Mouse (Mus musculus) stomach, embryonic 14.5 days (tissue): ENCODE data around the gene Rps18. TPM values are rescaled to one million over a fixed set of nuclear protein-coding genes. Genes with fewer than 3 reads are reported as not detected.

Experiments
- ATAC-seq: fragments of 200-750 bp; cut with Nextera tagmentation; 2 replicates; pipeline ENCODE4 v1.8.0; 2017; ENCODE audit warnings: low read depth, moderate TSS enrichment; ENCODE audit not compliant: insufficient number of reproducible peaks, insufficient read depth, low FRiP score
- H3K27ac ChIP-seq: fragments of 300-500 bp; sonication (generic); 2 replicates; pipeline ENCODE4 v1.5.1; 2014; ENCODE audit warnings: mild to moderate bottlenecking, low read length, moderate library complexity, mixed read lengths
- H3K27me3 ChIP-seq: fragments of 300-500 bp; sonication (generic); 2 replicates; pipeline ENCODE4 v1.6.1; 2014; ENCODE audit warnings: low read length, control low read depth, mixed read lengths; ENCODE audit not compliant: control insufficient read depth, insufficient read depth
- H3K36me3 ChIP-seq: fragments of 300-500 bp; sonication (generic); 2 replicates; pipeline ENCODE4 v1.6.1; 2014; ENCODE audit warnings: mild to moderate bottlenecking, control low read depth, low read length, moderate library complexity, mixed read lengths; ENCODE audit not compliant: control insufficient read depth, insufficient read depth
- H3K4me1 ChIP-seq: fragments of 300-500 bp; sonication (generic); 2 replicates; pipeline ENCODE4 v1.6.1; 2014; ENCODE audit warnings: low read length, control low read depth, mixed read lengths; ENCODE audit not compliant: control insufficient read depth, insufficient read depth
- H3K4me2 ChIP-seq: fragments of 300-500 bp; sonication (generic); replicated peaks from 2 replicates; pipeline ENCODE4 v1.6.1; 2014; ENCODE audit warnings: low read depth, low read length, control low read depth
- H3K4me3 ChIP-seq: fragments of 300-500 bp; sonication (generic); 2 replicates; pipeline ENCODE4 v1.5.1; 2014; ENCODE audit warnings: low read depth, low read length, control low read depth
- H3K9ac ChIP-seq: fragments of 300-500 bp; sonication (generic); replicated peaks from 2 replicates; pipeline ENCODE4 v1.6.1; 2014; ENCODE audit warnings: low read depth, mild to moderate bottlenecking, control low read depth, low read length, moderate library complexity, mixed read lengths
- H3K9me3 ChIP-seq: fragments of 300-500 bp; sonication (generic); 2 replicates; pipeline ENCODE4 v1.6.1; 2016; ENCODE audit warnings: low read depth, low read length, control low read depth; ENCODE audit not compliant: control insufficient read depth
- WGBS: fragments of 180-500 bp; shearing (Covaris S2); extraction: QIAGEN DNeasy Blood & Tissue Kit; methylation state at CpG from one replicate; pipeline ENCODE4 v1.1.7; 2014; 5-methylcytosine and 5-hydroxymethylcytosine counted together
- polyA plus RNA-seq: library from polyadenylated mRNA; unstranded; fragments of >200 nt; fragmentation: Nextera tagmentation; extraction: Ambion mirVana; gene quantifications from 2 replicates; pipeline ENCODE4 v1.2.1, GENCODE M21; 2014

The Rps18 gene
- polyA plus RNA-seq, 1 experiment from 2014 or later: 2,164 TPM

DNA sequence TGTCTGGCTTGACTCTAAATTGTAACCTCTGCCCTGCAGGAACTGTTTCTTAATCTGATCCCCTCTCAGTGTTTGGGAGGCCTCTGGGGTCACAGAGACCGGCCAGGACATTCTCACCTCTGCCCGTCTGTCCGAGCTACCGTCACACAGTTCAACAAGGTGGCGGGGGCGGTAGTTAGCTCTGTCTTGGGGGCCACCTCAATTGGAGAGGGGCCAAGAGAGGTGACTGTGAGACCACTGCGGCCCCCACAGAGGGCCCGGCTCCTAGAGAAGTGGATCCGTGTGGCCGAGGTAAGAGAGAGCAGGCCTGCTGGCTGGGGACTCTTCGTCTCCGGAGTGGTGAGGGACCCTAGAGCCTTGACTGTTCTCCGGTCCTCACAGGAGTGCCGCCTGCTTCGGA, 22.8 kb downstream of the Rps18 start:
- Histone ChIP-seq H3K4me3 (no peak overlapping the region), H3K27me3 (no peaks in the 10 kb centered on the region), H3K9ac (no peak overlapping the region), H3K36me3 (peaks cover 7% of the 10 kb centered on the region), H3K9me3 (no peaks in the 10 kb centered on the region), H3K4me2 (no peak overlapping the region), H3K4me1 (peaks cover 12% of the 10 kb centered on the region), H3K27ac (no peak overlapping the region)
- 93% methylated on average over 15 of the region's 15 CpGs for WGBS
- ATAC-seq: no peak

DNA sequence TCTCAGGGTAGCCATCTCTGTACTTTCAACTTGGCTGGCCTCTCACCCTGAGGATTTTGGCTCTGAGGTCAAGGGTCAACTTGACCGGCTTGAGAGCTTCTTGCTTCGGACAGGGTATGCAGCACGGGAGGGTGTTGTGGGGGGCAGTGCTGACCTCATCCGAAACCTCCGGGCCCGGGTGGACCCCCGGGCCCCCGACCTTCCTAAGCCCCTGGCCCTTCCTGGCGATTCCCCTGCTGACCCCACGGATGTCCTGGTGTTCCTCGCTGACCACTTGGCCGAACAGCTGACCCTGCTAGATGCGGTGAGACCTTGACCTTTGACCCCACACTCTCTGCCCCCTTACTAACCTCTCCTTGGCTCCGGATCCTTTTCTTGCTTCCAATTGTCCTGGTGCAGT, 23.4 kb downstream of the Rps18 start:
- H3K4me3 ChIP-seq: no peak overlapping the region
- H3K9me3 ChIP-seq: no peaks in the 10 kb centered on the region
- peaks cover 12% of the 10 kb centered on the region for H3K4me1 ChIP-seq
- no peak overlapping the region for H3K27ac ChIP-seq
- no peaks in the 10 kb centered on the region for H3K27me3 ChIP-seq
- 86% methylated on average over 14 of the region's 14 CpGs for WGBS
- ATAC-seq: no peak
- no peak overlapping the region for H3K9ac ChIP-seq
- H3K4me2 ChIP-seq: no peak overlapping the region
- peaks cover 7% of the 10 kb centered on the region for H3K36me3 ChIP-seq

DNA sequence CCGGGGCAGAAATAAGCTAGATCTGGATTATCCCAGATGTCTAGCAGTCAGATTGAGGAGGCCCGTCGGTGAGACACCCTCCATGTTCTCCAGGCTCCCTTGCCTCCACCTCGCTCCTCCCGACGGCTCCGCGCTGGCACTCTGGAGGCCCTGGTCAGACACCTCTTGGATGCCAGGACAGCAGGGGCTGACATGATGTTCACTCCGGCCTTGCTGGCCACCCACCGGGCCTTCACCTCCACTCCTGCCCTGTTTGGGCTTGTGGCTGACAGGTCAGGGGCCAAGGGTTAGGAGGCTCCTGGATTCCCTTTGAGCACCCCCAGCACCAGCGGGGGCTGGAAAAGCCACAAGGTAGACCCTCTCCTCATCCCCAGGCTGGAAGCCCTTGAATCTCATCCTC, 23.9 kb downstream of the Rps18 start:
- Histone ChIP-seq H3K4me2 (no peak overlapping the region), H3K36me3 (peaks cover 5% of the 10 kb centered on the region), H3K27ac (no peak overlapping the region), H3K9ac (no peak overlapping the region), H3K9me3 (no peaks in the 10 kb centered on the region), H3K4me1 (peaks cover 12% of the 10 kb centered on the region), H3K27me3 (no peaks in the 10 kb centered on the region), H3K4me3 (no peak overlapping the region)
- ATAC-seq: no peak
- WGBS: 90% methylated on average over 11 of the region's 11 CpGs

DNA sequence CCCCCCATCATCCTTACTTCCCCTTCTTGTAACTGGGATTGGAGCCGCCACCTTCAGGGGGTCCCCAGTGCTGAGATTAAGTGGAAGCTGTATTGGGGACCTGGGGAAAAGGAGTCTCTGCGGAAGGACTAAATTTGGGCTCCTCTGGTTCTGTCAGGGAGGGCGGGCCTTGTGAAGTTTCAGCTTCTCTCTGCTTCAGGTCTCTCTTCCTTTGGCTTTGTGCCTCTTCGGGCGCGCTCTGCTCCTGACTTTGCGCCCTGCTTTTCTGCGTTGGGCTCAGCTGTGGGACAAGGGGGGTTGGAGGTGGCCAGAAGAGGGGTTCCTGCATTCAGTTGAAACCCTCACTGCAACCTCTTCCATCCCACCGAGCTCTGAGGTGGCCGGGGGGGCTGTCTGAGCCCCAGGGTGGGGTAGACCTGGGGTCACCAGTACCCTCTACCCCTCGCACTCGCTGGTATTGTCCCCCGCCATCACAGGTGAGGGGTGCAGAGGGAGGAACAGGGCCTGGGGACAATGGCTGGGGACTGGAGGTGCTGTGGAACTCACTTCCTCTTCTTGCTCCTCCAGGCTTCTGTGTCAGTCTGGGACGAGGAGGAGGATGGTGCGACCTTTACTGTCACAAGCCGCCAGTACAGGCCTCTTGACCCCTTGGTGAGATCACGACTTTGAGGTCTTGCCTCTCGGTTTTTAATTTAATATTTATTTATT, 24.5 kb downstream of the Rps18 start:
- no peak for ATAC-seq
- H3K4me3 ChIP-seq: peak overlapping the region; percentile 94
- peak overlapping the region; percentile 98 for H3K4me2 ChIP-seq
- peak overlapping the region; percentile 6; the same call in 1 of the 2 replicates for H3K27ac ChIP-seq
- H3K27me3 ChIP-seq: no peaks in the 10 kb centered on the region
- H3K36me3 ChIP-seq: peaks cover 7% of the 10 kb centered on the region
- no peaks in the 10 kb centered on the region for H3K9me3 ChIP-seq
- 30% methylated on average over 18 of the region's 18 CpGs for WGBS
- peak overlapping the region; percentile 87; the same call in 1 of the 2 replicates for H3K9ac ChIP-seq
- H3K4me1 ChIP-seq: peaks cover 12% of the 10 kb centered on the region

DNA sequence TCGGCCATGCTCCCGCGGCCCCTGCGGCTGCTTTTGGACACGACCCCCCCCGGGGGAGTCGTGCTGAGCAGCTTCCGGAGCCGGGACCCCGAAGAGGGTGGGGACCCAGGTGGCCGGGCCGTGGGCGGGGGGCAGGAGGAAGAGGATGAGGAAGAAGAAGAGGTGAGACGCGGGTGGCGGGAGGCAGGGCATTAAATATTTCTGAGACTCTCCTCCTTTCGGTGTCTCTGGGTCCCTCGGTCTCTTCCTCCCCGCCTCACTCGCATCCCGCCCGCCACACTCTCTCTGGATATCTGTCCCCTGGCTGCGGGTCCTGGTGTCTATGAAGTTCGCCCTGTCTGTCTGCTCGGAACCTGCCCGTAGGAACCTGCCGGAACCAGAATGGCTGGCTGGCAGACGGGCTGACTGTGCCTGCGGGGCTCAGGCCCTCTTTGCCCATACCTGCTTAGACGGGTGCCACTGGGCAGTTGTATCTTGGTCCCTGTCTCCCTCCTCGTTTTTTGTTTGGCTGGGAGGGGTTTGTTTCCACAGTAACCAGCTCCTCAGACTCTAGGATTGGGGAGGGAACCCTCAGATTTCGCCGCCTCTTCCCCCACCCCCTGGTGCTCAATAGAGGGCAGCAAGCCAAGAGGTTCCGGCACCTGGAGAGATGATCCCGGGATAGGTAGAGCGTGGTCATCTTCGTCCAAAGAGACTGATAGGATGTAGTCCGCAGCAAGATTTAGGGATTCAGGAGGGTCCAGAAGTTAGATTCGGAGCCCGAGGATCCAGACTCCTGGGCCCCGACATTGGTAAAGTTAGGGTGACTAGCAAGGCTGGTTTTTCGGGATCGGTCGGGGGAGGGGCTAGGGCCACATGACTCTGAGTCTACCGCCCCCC, 25.3 kb downstream of the Rps18 start:
- Histone ChIP-seq H3K4me2 (peak overlapping the region; percentile 98), H3K36me3 (peaks cover 7% of the 10 kb centered on the region), H3K9ac (peak overlapping the region; percentile 87), H3K4me1 (peaks cover 12% of the 10 kb centered on the region), H3K9me3 (no peaks in the 10 kb centered on the region), H3K27me3 (no peaks in the 10 kb centered on the region), H3K27ac (peak overlapping the region; percentile 95), H3K4me3 (peak overlapping the region; percentile 94)
- 1% methylated on average over 44 of the region's 45 CpGs for WGBS
- 0 out of 2 replicates have a peak, but pooled peaks have one; percentile 14 for ATAC-seq

DNA sequence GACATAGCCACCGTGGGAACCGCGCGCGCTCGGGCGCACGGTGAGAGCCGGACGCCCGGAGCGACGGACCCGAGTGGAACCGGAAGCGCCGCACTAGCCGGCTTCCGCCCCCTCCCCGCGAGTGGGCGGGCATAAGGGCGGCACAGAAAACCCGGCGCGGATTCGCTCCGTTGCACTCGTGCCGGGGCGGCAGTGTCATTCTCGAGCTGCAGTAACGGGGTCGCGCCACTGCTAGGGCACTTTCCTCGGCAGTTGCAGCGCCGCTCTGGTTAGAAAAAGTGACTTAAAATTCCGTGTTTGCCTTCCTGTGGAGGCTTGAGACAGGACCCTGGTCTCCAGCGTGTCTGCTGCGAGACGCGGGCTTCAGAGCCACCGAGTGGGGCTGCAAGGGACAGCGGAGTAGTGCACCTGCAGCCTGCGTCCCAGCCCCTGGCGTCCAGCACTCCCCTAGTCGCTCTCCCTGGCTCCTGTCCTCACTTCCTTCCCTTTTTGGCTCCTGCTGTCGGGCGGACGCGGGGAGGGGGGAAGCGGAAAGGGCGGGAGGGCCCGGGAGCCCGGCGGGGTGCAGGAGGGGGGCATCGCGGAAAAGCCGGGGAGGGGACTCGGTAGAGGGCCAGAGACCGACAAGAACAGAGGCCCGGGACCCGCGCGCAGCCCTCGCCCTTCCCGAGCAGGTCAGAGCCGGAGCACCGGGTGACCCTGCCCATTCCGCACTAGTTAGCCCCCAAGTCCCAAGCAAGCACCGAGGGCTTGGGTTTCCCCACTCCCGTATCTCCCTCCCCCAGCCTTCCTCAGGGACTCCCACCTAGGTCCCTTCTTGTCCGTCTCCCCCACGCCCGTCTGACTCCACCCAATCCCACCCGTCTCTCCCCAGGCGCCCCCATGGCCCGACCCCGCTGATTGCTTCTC, 26.2 kb downstream of the Rps18 start, which contains the start of gene Rgl2:
Gene Rgl2, plus strand, starts transcription at position 173 of the 909 bp plus-strand sequence.
- Histone ChIP-seq H3K36me3 (peaks cover 7% of the 10 kb centered on the region), H3K9ac (peak within 1 kb of the TSS; percentile 87)

DNA sequence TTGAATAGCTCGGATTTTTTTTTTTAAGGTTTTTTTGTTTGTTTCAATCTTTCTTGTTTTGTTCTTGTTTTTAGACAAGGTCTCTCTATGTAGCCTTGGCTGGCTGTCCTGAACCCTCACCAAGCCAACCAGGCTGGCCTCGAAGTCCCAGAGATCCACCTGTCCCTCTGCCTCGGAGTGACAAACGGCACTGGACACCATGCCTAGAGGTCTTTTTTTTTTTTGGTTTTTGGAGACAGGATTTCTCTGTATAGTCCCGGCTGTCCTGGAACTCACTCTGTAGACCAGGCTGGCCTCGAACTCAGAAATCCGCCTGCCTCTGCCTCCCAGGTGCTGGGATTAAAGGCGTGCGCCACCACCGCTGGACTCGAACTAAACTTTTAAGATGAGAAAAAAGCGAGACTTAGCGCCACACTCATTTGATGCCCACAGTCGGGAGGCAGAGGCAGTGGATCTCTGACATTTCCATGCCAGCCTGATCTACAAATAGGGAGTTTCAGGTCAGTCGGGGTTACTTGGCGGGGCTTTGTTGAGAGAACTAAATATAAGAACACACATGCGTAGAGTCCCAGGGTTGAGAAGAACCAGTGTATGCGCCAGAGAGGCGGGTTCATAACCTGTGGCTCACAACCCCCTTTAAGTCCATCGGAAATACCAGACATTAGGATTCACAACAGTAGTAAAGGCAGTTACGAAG, 27.4 kb downstream of the Rps18 start:
- Histone ChIP-seq H3K9ac (peak overlapping the region; percentile 77), H3K4me2 (peak overlapping the region; percentile 98), H3K36me3 (peaks cover 4% of the 10 kb centered on the region), H3K4me1 (peaks cover 12% of the 10 kb centered on the region), H3K27me3 (no peaks in the 10 kb centered on the region), H3K4me3 (peak overlapping the region; percentile 94), H3K9me3 (no peaks in the 10 kb centered on the region), H3K27ac (no peak overlapping the region)
- no peak for ATAC-seq
- WGBS: 61% methylated on average over 21 of the region's 21 CpGs

More for the DNA sequence above, 26.2 kb downstream of the Rps18 start, which contains the start of gene Rgl2:
- peak within 1 kb of the TSS; percentile 98 for H3K4me2 ChIP-seq
- H3K4me1 ChIP-seq: peaks cover 12% of the 10 kb centered on the region
- H3K27me3 ChIP-seq: no peaks in the 10 kb centered on the region
- H3K27ac ChIP-seq: peak within 1 kb of the TSS; percentile 95
- ATAC-seq: peak; percentile 84
- WGBS: under 1% methylated on average over 71 of the region's 80 CpGs
- H3K4me3 ChIP-seq: peak within 1 kb of the TSS; percentile 94
- H3K9me3 ChIP-seq: no peaks in the 10 kb centered on the region
